Mouse (Mus musculus) heart, adult 8-10 months (tissue): Measurements from ENCODE around the gene Fgf18. TPM values are rescaled to one million over a fixed set of nuclear protein-coding genes. Genes with fewer than 3 reads are reported as not detected.

Experiments used
- DNase-seq: peaks from one replicate; pipeline ENCODE4 v3.0.0; 2022; ENCODE audit warnings: low spot score
- total RNA-seq, 4 experiments: library from RNA; stranded (reverse); gene quantifications; 2 replicates each; pipeline ENCODE4 v1.2.4; 2022

Gene Fgf18
- total RNA-seq, 4 experiments from 2014 or later: 3.0 to 5.6 (median 4.9) TPM

GRCm38 (mm10) chr11:33119116-33119515 is 28.1 kb downstream of the Fgf18 start:
- DNase-seq: no peak

- no peak for DNase-seq
Measured at GRCm38 (mm10) chr11:33118480-33118879, 28.7 kb downstream of the Fgf18 start.

GRCm38 (mm10) chr11:33115796-33116195 is 31.4 kb downstream of the Fgf18 start:
- DNase-seq: no peak

GRCm38 (mm10) chr11:33112407-33112806 is 34.8 kb downstream of the Fgf18 start:
- DNase-seq: no peak

- no peak for DNase-seq
Measured at GRCm38 (mm10) chr11:33110111-33110510, 37.1 kb downstream of the Fgf18 start.

- no peak for DNase-seq
Measured at GRCm38 (mm10) chr11:33107540-33107939, 39.7 kb downstream of the Fgf18 start.

- no peak for DNase-seq
Measured at GRCm38 (mm10) chr11:33104911-33105316, 42.3 kb downstream of the Fgf18 start.

- DNase-seq: no peak
Measured at GRCm38 (mm10) chr11:33103291-33103943, 43.8 kb downstream of the Fgf18 start.

GRCm38 (mm10) chr11:33100027-33100507 is 47.1 kb downstream of the Fgf18 start:
- DNase-seq: peak; percentile 37

GRCm38 (mm10) chr11:33099425-33099824 is 47.8 kb downstream of the Fgf18 start:
- DNase-seq: no peak

GRCm38 (mm10) chr11:33098446-33098845 is 48.8 kb downstream of the Fgf18 start:
- peak; percentile 63 for DNase-seq

- no peak for DNase-seq
Measured at GRCm38 (mm10) chr11:33097855-33098254, 49.3 kb downstream of the Fgf18 start.

GRCm38 (mm10) chr11:33089856-33090255 is 57.3 kb downstream of the Fgf18 start:
- no peak for DNase-seq

- no peak for DNase-seq
Measured at GRCm38 (mm10) chr11:33088181-33088580, 59.0 kb downstream of the Fgf18 start.

GRCm38 (mm10) chr11:33086046-33086445 is 61.2 kb downstream of the Fgf18 start:
- DNase-seq: no peak

- DNase-seq: no peak
Measured at GRCm38 (mm10) chr11:33085514-33085913, 61.7 kb downstream of the Fgf18 start.

- DNase-seq: no peak
Measured at GRCm38 (mm10) chr11:33085054-33085453, 62.1 kb downstream of the Fgf18 start.

- DNase-seq: no peak
Measured at GRCm38 (mm10) chr11:33084041-33084440, 63.2 kb downstream of the Fgf18 start.

GRCm38 (mm10) chr11:33081175-33081574 is 66.0 kb downstream of the Fgf18 start:
- no peak for DNase-seq

GRCm38 (mm10) chr11:33080046-33080808 is 67.0 kb downstream of the Fgf18 start:
- no peak for DNase-seq

GRCm38 (mm10) chr11:33079424-33079823 is 67.8 kb downstream of the Fgf18 start:
- no peak for DNase-seq

- DNase-seq: no peak
Measured at GRCm38 (mm10) chr11:33078036-33078435, 69.2 kb downstream of the Fgf18 start.

GRCm38 (mm10) chr11:33075293-33075692 is 71.9 kb downstream of the Fgf18 start:
- DNase-seq: peak; percentile 45
